Mouse (Mus musculus): ENCODE results near the gene Tmem132d. TPM values are rescaled to one million over a fixed set of nuclear protein-coding genes. Genes with fewer than 3 reads are reported as not detected.

Tmem132d gene
- total RNA-seq, 2 experiments from 2014 or later, result 0.05 TPM; not detected in 1

- DNase-seq (ENCODE audit: low spot score), result no peak
Observed at GRCm38 (mm10) chr5:128407546-128407945, 25.3 kb downstream of the Tmem132d start.

GRCm38 (mm10) chr5:128405071-128405470, 27.8 kb downstream of the Tmem132d start:
- no peak for DNase-seq (ENCODE audit: low spot score)

DNA sequence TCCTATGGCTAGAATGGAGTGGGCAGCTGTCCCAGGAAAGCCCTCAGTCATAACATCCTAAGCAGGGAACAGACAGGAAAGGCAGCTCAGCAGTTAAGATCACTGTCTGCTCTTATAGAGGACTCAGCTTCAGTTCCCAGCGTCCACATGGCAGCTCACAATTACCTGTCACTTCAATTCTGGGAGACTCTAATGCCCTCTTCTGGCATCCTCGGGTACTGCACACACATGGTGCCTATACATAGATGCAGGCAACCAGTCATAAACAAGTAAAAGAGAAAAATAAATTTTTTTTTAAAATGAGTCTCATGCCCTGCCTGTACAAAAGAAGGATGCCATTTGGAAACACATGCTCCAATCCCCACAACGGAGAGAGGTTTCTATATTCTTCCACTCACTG, 28.7 kb downstream of the Tmem132d start:
- no peak for DNase-seq (ENCODE audit: low spot score)

DNA sequence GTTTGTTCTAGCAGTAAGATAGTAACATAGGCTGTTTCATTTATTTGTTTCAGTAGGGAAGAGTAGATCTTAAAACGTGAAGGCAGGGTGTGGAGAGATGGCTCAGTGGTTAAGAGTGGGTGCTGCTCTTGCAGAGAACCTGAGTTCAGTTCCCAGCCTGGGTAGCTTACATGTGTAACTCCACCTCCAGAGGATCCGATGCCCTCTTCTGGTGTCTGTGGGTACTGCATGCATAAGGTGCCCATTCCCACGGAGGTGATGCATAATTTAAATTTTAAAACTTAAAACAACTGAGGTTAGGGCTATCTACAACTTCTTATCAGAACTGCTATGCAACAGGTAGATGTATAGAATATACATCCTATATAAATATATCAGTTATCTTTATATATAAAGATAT, 40.5 kb downstream of the Tmem132d start:
- DNase-seq (ENCODE audit: low spot score), result no peak

DNA sequence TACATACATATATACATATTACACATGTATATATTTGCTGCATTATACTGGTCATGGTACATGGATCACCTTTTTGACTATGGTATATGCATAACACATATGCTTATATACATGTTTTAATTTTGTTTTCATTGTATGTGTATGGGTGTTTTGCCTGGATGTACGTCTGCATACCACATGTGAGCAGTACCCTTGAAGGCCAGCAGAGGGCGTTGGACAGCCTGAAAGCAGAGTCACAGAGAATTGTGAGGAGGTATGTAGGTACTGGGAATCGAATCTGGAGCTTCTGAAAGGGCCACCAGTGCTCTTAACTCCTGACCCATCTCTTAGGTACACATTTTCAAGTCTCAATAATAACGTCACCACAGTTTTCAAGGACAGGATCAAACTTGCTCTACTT, 43.2 kb downstream of the Tmem132d start:
- DNase-seq (ENCODE audit: low spot score), result no peak

DNA sequence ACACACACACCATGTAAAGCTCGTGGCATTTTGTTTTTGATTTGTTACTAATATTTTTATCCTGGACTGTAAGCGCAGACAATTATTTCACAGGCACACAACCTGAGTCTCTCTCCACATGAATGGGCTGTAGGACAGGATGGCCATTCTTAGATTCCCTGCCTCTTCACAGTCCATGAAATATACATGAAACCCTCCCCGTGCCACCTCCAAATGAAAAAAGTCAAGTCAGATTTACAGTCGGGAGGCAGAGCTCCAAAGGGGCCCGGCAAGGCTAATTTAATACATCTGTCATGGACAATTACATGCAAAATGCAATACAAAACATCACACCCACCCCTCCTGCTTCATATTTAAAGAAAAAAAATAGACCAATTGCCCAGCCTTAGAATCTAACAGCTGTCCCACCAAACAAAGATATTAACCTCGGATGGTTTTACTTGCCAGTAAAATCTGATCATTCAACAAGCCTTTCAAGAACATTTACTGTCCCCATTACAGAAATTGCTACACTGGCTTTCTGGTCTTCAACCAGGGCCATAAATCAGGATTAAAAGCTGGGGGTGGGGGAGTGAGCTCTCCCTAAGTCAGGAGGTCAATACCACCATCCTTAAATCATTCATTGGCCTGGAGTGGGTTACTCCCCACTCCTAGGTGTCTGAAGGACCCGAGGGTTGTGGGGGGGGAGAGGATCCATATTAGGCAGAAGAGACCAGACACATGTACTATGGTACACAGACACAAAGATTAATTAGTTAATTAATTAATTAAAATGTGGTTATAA, 44.3 kb downstream of the Tmem132d start:
- DNase-seq (ENCODE audit: low spot score), result no peak

- DNase-seq (ENCODE audit: low spot score), result no peak
Observed at GRCm38 (mm10) chr5:128369814-128370213, 63.1 kb downstream of the Tmem132d start.

DNA sequence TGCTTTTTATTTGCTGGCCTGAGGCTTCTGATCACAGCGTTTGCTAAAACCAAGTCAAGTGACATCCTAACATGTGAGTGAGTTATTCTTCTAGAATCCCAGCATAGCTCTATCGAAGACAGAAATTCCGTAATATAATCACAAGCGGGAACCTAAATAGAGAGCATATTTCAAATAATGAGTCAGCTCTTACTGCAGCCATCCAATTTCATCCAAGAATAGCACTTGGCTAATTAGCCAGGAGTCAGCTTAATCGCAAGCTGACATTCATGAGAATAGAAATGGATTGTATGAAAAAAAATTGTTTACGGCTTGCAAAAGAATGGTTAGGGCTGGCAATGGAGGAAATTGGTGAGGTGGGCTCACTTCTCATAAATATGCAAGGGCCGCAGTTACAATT, 63.8 kb downstream of the Tmem132d start:
- DNase-seq (ENCODE audit: low spot score), result no peak

GRCm38 (mm10) chr5:128365261-128365985, 67.5 kb downstream of the Tmem132d start:
- DNase-seq (ENCODE audit: low spot score), result no peak

- no peak for DNase-seq (ENCODE audit: low spot score)
Observed at GRCm38 (mm10) chr5:128360946-128361675, 71.8 kb downstream of the Tmem132d start.

GRCm38 (mm10) chr5:128348835-128349234, 84.0 kb downstream of the Tmem132d start:
- no peak for DNase-seq (ENCODE audit: low spot score)

GRCm38 (mm10) chr5:128336841-128337240, 96.0 kb downstream of the Tmem132d start:
- DNase-seq (ENCODE audit: low spot score), result no peak

GRCm38 (mm10) chr5:128332766-128333165, 100.1 kb downstream of the Tmem132d start:
- DNase-seq (ENCODE audit: low spot score), result no peak

DNA sequence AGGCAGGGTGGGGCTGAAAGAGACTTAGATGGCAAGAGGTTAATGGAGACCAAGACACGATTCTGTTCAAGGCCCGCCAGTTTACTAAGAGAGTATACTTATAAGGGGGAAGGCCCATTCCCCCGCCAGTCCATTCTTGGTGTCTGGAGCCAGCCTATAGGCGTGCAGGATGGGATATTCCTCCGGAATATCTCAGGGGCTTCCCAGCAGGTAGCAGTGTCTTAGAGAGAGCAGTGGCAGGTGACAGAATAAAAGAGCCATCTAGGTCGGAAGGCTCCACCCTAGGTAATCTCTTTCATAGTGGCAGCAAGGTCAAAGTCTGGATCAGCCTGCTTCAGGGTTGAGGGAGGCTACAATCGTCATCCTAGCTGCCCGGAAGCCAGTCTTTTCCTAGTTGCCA, 102.5 kb downstream of the Tmem132d start:
- DNase-seq (ENCODE audit: low spot score), result no peak

GRCm38 (mm10) chr5:128302387-128302786, 130.5 kb downstream of the Tmem132d start:
- DNase-seq (ENCODE audit: low spot score), result no peak

- no peak for DNase-seq (ENCODE audit: low spot score)
Observed at GRCm38 (mm10) chr5:128291191-128291590, 141.7 kb downstream of the Tmem132d start.

- no peak for DNase-seq (ENCODE audit: low spot score)
Observed at GRCm38 (mm10) chr5:128273255-128273654, 159.6 kb downstream of the Tmem132d start.

- DNase-seq (ENCODE audit: low spot score), result no peak
Observed at GRCm38 (mm10) chr5:128267366-128267765, 165.5 kb downstream of the Tmem132d start.

GRCm38 (mm10) chr5:128244219-128244618, 188.7 kb downstream of the Tmem132d start:
- no peak for DNase-seq (ENCODE audit: low spot score)

DNA sequence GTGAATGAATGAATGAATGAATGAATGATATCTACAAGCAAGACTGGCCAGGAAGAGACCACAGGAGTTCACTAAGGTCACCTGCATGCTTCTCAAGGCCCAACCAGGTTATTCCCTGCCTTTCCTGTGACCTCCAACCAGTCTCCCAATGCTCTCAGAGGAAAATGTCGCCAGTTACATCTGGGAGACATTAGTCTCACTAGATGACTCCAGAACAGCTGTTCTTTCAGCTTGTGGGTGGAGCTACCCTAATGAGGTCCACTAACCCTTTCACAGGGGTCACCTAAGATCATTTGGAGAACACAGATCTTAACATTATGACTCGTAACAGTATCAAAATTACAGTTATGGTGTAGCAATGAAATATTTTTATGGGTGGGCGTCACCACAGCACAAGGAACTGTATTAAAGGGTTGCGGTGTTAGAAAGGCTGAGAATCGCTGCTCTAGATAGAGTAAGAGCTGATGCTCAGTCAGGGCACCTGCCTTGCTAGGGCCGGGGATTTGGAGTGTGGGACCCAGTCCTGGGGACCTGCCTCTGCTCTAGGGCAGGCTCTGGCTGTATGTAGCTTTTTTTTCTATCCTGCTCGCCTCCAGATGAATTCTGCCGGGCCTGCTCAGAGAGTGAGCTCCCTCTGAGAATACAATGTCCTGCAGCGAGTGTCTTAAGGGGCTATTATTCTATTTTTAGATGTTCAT, 196.1 kb downstream of the Tmem132d start:
- DNase-seq (ENCODE audit: low spot score), result no peak

DNA sequence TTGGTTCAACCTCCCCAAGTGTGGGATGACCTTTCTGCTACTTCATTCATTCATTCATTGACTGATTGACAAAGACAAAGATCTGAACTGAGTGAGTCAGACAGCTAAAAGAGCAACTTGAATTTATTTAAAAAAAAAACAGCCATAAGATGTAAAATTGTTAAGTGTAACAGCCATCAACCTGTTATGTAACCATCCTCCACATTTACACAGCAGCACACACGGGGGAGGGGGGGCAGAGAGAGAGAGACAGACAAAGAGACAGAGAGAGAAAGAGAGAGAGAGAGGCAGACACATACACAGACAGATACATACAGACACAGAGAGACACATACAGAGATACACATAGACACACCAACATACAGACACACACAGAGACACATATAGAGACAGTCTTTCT, 197.3 kb downstream of the Tmem132d start:
- no peak for DNase-seq (ENCODE audit: low spot score)

GRCm38 (mm10) chr5:128233101-128233500, 199.8 kb downstream of the Tmem132d start:
- no peak for DNase-seq (ENCODE audit: low spot score)

Measured in gastrocnemius, adult 18-20 months (tissue).